Mouse (Mus musculus) gastrocnemius, postnatal 25 days (tissue): Measurements from ENCODE around the gene Rsad1. TPM values are rescaled to one million over a fixed set of nuclear protein-coding genes. Genes with fewer than 3 reads are reported as not detected.

Source experiments
- DNase-seq: peaks from one replicate; pipeline ENCODE4 v3.0.0; 2022
- total RNA-seq, 2 experiments: library from RNA; stranded (reverse); gene quantifications; 1 replicate in 1 of 2; 2 replicates in 1 of 2; pipeline ENCODE4 v1.2.3; 2021

The Rsad1 gene
- total RNA-seq, 2 experiments from 2014 or later, result 2.6 to 4.1 TPM

DNA sequence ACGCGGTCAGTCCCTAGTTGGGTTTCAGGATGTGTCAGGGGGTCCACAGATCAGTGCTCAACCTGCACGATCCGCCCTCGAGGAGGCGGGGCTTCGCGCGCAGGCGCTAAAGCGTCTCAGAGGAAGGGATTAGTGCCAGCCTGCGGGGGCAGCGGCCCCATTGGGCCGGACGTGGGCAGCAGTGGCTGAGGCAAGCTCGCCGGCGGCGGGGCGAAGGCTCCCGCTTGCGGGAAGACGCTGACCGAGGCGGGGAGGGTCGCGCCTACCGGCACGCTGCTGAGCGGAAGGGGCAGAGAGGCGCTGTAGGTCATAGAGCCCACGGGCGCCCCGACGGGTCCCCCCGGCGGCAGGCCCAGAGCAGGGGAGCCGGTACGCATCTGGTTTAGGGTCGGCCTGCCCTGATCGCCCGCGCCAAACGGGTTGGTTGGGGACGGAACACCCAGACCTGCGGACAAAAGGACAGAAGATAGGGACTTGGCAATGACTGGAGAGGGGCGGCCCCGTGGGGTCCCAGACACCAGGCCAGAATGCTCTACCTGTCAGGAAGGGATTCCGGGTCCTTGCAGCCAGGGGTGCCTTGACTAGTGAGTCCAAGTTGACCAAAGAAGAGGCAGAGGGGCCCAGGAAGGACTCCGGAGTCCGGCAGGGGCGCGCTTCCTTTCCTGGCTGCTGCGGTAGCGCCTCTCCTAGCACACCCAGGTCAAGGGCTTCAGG lies 57.9 kb downstream of the Rsad1 start:
- DNase-seq, result no peak

Other genes starting within 250 kb of the Rsad1 start
- 10 to 100 TPM; 33.9 to 36.3 TPM for gene Luc7l3, start 227.3 kb downstream of the Rsad1 start, total RNA-seq
- gene Ankrd40, start 221.3 kb downstream of the Rsad1 start, total RNA-seq, result 100 to 1,000 TPM; 191 to 205 TPM
- gene Abcc3, start 156.3 kb downstream of the Rsad1 start, total RNA-seq, result under 1 TPM; 0.90 to 0.94 TPM
- 1 to 10 TPM; 2.0 to 3.2 TPM for gene Cacna1g, start 75.1 kb downstream of the Rsad1 start, total RNA-seq
- not detected for gene Spata20, start 63.1 kb downstream of the Rsad1 start, total RNA-seq
- gene Epn3, start 49.3 kb downstream of the Rsad1 start, total RNA-seq, result under 1 TPM; 0.08 to 0.43 TPM
- gene Mycbpap, start 27.5 kb downstream of the Rsad1 start, total RNA-seq, result not detected
- 10 to 100 TPM in 1 of 2 experiments, 1 to 10 TPM in 1; 5.4 to 17.5 TPM for gene Chad, start 15.8 kb upstream of the Rsad1 start, total RNA-seq
- gene Acsf2, start 52.6 kb upstream of the Rsad1 start, total RNA-seq, result 1 to 10 TPM; 1.6 to 3.3 TPM
- 10 to 100 TPM; 32.5 to 34.9 TPM for gene Lrrc59, start 80.5 kb upstream of the Rsad1 start, total RNA-seq
- gene Mrpl27, start 104.5 kb upstream of the Rsad1 start, total RNA-seq, result 10 to 100 TPM; 52.9 to 56.8 TPM
- gene Eme1, start 104.7 kb upstream of the Rsad1 start, total RNA-seq, result under 1 TPM in 1 of 2 experiments, not detected in 1; 0.48 TPM
- 1 to 10 TPM; 4.0 to 5.1 TPM for gene Xylt2, start 128.3 kb upstream of the Rsad1 start, total RNA-seq
- not detected for gene Gm11541, start 155.2 kb upstream of the Rsad1 start, total RNA-seq
- 1 to 10 TPM in 1 of 2 experiments, under 1 TPM in 1; 0.67 to 1.1 TPM for gene Cdc34b, start 192.5 kb upstream of the Rsad1 start, total RNA-seq
- not detected for gene Tmem92, start 233.4 kb upstream of the Rsad1 start, total RNA-seq